Mouse (Mus musculus) stomach, postnatal 0 days (tissue): ENCODE measurements around the gene Mttp.

Experiments
- CTCF ChIP-seq: IDR thresholded peaks from 2 replicates; pipeline ENCODE4 v1.5.1; 2016; ENCODE audit warnings: antibody characterized with exemption, low read depth, mild to moderate bottlenecking, moderate library complexity
- EP300 ChIP-seq: optimal IDR thresholded peaks from 2 replicates; pipeline ENCODE3; 2016; ENCODE audit warnings: antibody characterized with exemption

GRCm38 (mm10) chr3:138118392-138118791 lies 26.4 kb downstream of the Mttp start:
- TF ChIP-seq CTCF, result no peak
- TF ChIP-seq EP300, result no peak
